Mouse (Mus musculus) neural tube, embryonic 14.5 days (tissue): ENCODE data around the gene Lhpp. TPM values are rescaled to one million over a fixed set of nuclear protein-coding genes. Genes with fewer than 3 reads are reported as not detected.

Experiments
- ATAC-seq: fragments of 200-750 bp; cut with Nextera tagmentation; 2 replicates; pipeline ENCODE4 v1.8.0; 2017; ENCODE audit warnings: low read depth, mild to moderate bottlenecking, moderate TSS enrichment, moderate library complexity
- H3K27ac ChIP-seq: fragments of 300-500 bp; sonication (generic); 2 replicates; pipeline ENCODE4 v1.5.1; 2014; ENCODE audit warnings: low read depth, mild to moderate bottlenecking, control low read depth, low read length, moderate library complexity, mixed read lengths
- H3K27me3 ChIP-seq: fragments of 300-500 bp; sonication (generic); 2 replicates; pipeline ENCODE4 v1.6.1; 2014; ENCODE audit warnings: low read length; ENCODE audit not compliant: control insufficient read depth, insufficient read depth
- H3K36me3 ChIP-seq: fragments of 300-500 bp; sonication (generic); 2 replicates; pipeline ENCODE4 v1.6.1; 2014; ENCODE audit warnings: low read length, mixed read lengths; ENCODE audit not compliant: control insufficient read depth, insufficient read depth
- H3K4me1 ChIP-seq: fragments of 300-500 bp; sonication (generic); 2 replicates; pipeline ENCODE4 v1.6.1; 2014; ENCODE audit warnings: low read length; ENCODE audit not compliant: control insufficient read depth, insufficient read depth
- H3K4me2 ChIP-seq: fragments of 300-500 bp; sonication (generic); 2 replicates; pipeline ENCODE4 v1.6.1; 2014; ENCODE audit warnings: mild to moderate bottlenecking, low read depth, low read length, control low read depth
- H3K4me3 ChIP-seq: fragments of 300-500 bp; sonication (generic); 2 replicates; pipeline ENCODE4 v1.5.1; 2014; ENCODE audit warnings: low read depth, low read length, control low read depth, mixed read lengths
- H3K9ac ChIP-seq: fragments of 300-500 bp; sonication (generic); replicated peaks from 2 replicates; pipeline ENCODE4 v1.6.1; 2014; ENCODE audit warnings: low read depth, mild to moderate bottlenecking, control low read depth, low read length, mixed read lengths
- H3K9me3 ChIP-seq: fragments of 300-500 bp; sonication (generic); 2 replicates; pipeline ENCODE4 v1.6.1; 2016; ENCODE audit warnings: low read length; ENCODE audit not compliant: control insufficient read depth
- WGBS: fragments of 180-500 bp; shearing (Covaris S2); extraction: QIAGEN DNeasy Blood & Tissue Kit; methylation state at CpG from one replicate; pipeline ENCODE4 v1.1.7; 2014; 5-methylcytosine and 5-hydroxymethylcytosine counted together
- polyA plus RNA-seq: library from polyadenylated mRNA; unstranded; fragments of >200 nt; fragmentation: Nextera tagmentation; extraction: Ambion mirVana; gene quantifications from 2 replicates; pipeline ENCODE4 v1.2.1, GENCODE M21; 2014

Gene Lhpp
- polyA plus RNA-seq, 1 experiment from 2014 or later = 55.0 TPM

- WGBS = 96% methylated on average over 4 of the region's 4 CpGs
- H3K4me3 ChIP-seq = no peak overlapping the region
- no peaks in the 10 kb centered on the region for H3K9me3 ChIP-seq
- H3K36me3 ChIP-seq = no peaks in the 10 kb centered on the region
- ATAC-seq = no peak
- H3K4me1 ChIP-seq = no peaks in the 10 kb centered on the region; the same call in 1 of the 2 replicates
- H3K27me3 ChIP-seq = no peaks in the 10 kb centered on the region
- no peak overlapping the region for H3K27ac ChIP-seq
- H3K4me2 ChIP-seq = no peak overlapping the region
- no peak overlapping the region for H3K9ac ChIP-seq
Measured at GRCm38 (mm10) chr7:132608316-132609020, 2.0 kb upstream of the Lhpp start.

- H3K27ac ChIP-seq = no peak overlapping the region
- H3K4me1 ChIP-seq = no peaks in the 10 kb centered on the region; the same call in 1 of the 2 replicates
- no peak overlapping the region for H3K4me3 ChIP-seq
- H3K27me3 ChIP-seq = no peaks in the 10 kb centered on the region
- H3K4me2 ChIP-seq = no peak overlapping the region
- ATAC-seq = no peak
- no peaks in the 10 kb centered on the region for H3K9me3 ChIP-seq
- WGBS = 92% methylated on average over 8 of the region's 8 CpGs
- H3K9ac ChIP-seq = no peak overlapping the region
- H3K36me3 ChIP-seq = no peaks in the 10 kb centered on the region
Measured at GRCm38 (mm10) chr7:132611530-132611929, 1.1 kb downstream of the Lhpp start.

- Histone ChIP-seq H3K9ac (no peak overlapping the region), H3K4me2 (no peak overlapping the region), H3K36me3 (no peaks in the 10 kb centered on the region), H3K27ac (no peak overlapping the region), H3K27me3 (no peaks in the 10 kb centered on the region), H3K4me1 (no peaks in the 10 kb centered on the region; the same call in 1 of the 2 replicates), H3K4me3 (no peak overlapping the region), H3K9me3 (no peaks in the 10 kb centered on the region)
- ATAC-seq = no peak
- WGBS = 9% methylated on average over 3 of the region's 3 CpGs
Measured at GRCm38 (mm10) chr7:132615346-132615745, 4.9 kb downstream of the Lhpp start.

- H3K4me3 ChIP-seq = no peak overlapping the region
- H3K9ac ChIP-seq = no peak overlapping the region
- H3K4me2 ChIP-seq = no peak overlapping the region
- no peaks in the 10 kb centered on the region for H3K27me3 ChIP-seq
- ATAC-seq = no peak
- H3K9me3 ChIP-seq = no peaks in the 10 kb centered on the region
- no peak overlapping the region for H3K27ac ChIP-seq
- no peaks in the 10 kb centered on the region for H3K36me3 ChIP-seq
- WGBS = 17% methylated on average over 6 of the region's 6 CpGs
- H3K4me1 ChIP-seq = no peaks in the 10 kb centered on the region
Measured at GRCm38 (mm10) chr7:132616391-132616790, 6.0 kb downstream of the Lhpp start.

- H3K4me1 ChIP-seq = no peaks in the 10 kb centered on the region
- H3K36me3 ChIP-seq = no peaks in the 10 kb centered on the region
- no peak overlapping the region for H3K4me2 ChIP-seq
- no peak overlapping the region for H3K4me3 ChIP-seq
- ATAC-seq = no peak
- H3K27me3 ChIP-seq = no peaks in the 10 kb centered on the region
- H3K27ac ChIP-seq = no peak overlapping the region
- 84% methylated on average over 5 of the region's 5 CpGs for WGBS
- H3K9ac ChIP-seq = no peak overlapping the region
- H3K9me3 ChIP-seq = no peaks in the 10 kb centered on the region
Measured at GRCm38 (mm10) chr7:132617021-132617564, 6.7 kb downstream of the Lhpp start.

- Histone ChIP-seq H3K36me3 (no peaks in the 10 kb centered on the region), H3K27me3 (no peaks in the 10 kb centered on the region), H3K27ac (no peak overlapping the region), H3K9ac (no peak overlapping the region), H3K4me1 (no peaks in the 10 kb centered on the region), H3K9me3 (no peaks in the 10 kb centered on the region), H3K4me3 (no peak overlapping the region), H3K4me2 (no peak overlapping the region)
- no peak for ATAC-seq
- WGBS = 89% methylated on average over 8 of the region's 8 CpGs
Measured at GRCm38 (mm10) chr7:132619549-132619948, 9.1 kb downstream of the Lhpp start.

- no peaks in the 10 kb centered on the region for H3K36me3 ChIP-seq
- H3K27ac ChIP-seq = no peak overlapping the region
- H3K9ac ChIP-seq = no peak overlapping the region
- H3K4me1 ChIP-seq = no peaks in the 10 kb centered on the region
- ATAC-seq = no peak
- H3K27me3 ChIP-seq = no peaks in the 10 kb centered on the region
- H3K4me2 ChIP-seq = no peak overlapping the region
- no peaks in the 10 kb centered on the region for H3K9me3 ChIP-seq
- H3K4me3 ChIP-seq = no peak overlapping the region
- 93% methylated on average over 15 of the region's 15 CpGs for WGBS
Measured at GRCm38 (mm10) chr7:132619975-132620918, 9.8 kb downstream of the Lhpp start.

GRCm38 (mm10) chr7:132624161-132624560, 13.7 kb downstream of the Lhpp start:
- H3K4me2 ChIP-seq = no peak overlapping the region
- WGBS = 74% methylated on average over 10 of the region's 10 CpGs
- H3K9ac ChIP-seq = no peak overlapping the region
- no peaks in the 10 kb centered on the region for H3K4me1 ChIP-seq
- no peak overlapping the region for H3K27ac ChIP-seq
- no peak for ATAC-seq
- no peaks in the 10 kb centered on the region for H3K36me3 ChIP-seq
- H3K9me3 ChIP-seq = no peaks in the 10 kb centered on the region
- no peak overlapping the region for H3K4me3 ChIP-seq
- H3K27me3 ChIP-seq = no peaks in the 10 kb centered on the region

GRCm38 (mm10) chr7:132626174-132626573, 15.7 kb downstream of the Lhpp start:
- 26% methylated on average over 4 of the region's 4 CpGs for WGBS
- H3K9ac ChIP-seq = no peak overlapping the region
- no peaks in the 10 kb centered on the region for H3K36me3 ChIP-seq
- no peak for ATAC-seq
- no peaks in the 10 kb centered on the region for H3K9me3 ChIP-seq
- H3K4me3 ChIP-seq = no peak overlapping the region
- no peaks in the 10 kb centered on the region for H3K4me1 ChIP-seq
- H3K27me3 ChIP-seq = no peaks in the 10 kb centered on the region
- no peak overlapping the region for H3K4me2 ChIP-seq
- H3K27ac ChIP-seq = no peak overlapping the region
